Mouse (Mus musculus) T-helper 2 cell (primary cell): ENCODE data around the gene Rad9b.

Source experiments
- in situ Hi-C: fragments of 300-600 bp; cut with MboI, MseI; formaldehyde crosslinking; loops from one replicate; pipeline ENCODE4 v1.15.1; 2025; ENCODE audit warnings: high pct_unique_total_duplicates

Gene Rad9b

DNA sequence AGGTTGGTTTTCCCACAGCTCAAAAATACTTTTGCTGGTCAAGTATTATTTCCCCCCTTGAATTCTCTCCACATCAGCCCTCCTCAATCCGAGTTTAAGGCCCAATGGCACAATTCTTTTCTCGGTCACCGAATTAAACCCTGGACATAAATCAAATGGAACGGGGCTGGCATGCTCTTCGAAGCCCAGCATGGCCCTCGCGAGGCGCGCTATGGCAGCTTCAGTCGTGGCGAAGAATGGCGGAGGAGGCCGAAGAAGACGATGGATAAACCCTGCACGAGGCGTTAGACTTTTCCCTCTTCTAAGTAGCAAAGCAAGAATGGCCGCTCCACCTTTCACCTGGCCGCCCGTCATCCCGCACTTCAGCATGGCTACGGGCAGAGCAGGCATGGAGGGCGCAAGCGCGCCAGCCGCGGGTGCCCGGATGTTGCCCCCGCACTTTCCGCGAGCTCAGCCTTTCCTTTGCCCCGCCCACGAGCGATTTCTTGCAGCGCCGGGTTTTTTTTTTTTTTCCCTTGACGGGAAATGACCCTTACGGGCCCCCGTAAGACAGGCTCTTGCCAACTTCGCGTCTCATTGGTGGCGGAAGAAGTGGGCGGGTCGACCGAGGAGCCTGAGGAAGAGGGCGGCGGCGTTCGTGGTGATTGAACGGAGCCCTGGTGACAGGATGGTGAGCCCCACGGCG is at the start of gene Rad9b, which contains the start of gene Vps29:
Rad9b (minus strand) TSS at position 427 of the 685 bp plus-strand sequence.
Vps29 (plus strand) TSS at position 563 of the 685 bp plus-strand sequence.
- in situ Hi-C loops, result loop anchor here (5.0 kb wide), 1 partner anchor 87 kb away; no protein-coding TSS in a partner anchor

DNA sequence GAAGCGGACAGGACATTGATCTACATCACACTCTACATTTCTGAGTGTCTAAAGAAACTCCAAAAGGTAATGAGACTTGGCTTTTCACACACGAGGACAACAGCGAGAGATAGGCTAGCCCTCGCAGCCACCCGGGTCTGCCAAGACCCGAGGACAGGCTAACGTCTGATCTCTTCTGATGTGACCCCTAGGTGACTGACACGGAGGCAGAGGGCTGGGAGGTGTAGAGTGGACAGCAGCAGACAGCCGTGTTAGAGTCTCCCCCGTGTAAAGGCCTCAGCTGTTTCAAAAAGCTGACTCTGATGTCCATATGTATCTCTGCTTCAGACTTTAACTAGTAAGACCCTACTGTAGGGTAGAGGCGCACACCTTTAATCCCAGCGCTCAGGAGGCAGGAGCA is 49.3 kb upstream of the Rad9b start:
- in situ Hi-C loops, result no loop called here

DNA sequence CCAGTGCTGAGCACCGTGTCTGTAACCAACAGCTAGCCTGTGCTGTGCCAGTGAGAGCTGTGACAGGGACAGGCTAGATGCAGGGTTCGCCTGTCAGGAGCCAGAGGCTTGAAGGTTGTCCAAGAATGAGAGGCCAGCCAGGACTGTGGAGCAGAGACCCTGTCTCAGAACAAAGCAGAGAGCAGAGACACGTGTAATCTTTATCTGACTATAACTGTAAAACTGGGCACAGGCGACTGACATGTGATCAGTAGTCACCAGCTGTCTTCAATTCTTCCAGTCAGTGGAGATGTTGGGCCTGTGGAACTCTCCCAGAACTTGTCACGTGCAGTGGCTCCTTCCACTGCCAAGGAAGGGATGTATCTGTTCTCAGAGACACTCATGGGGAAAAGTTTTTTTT is 48.7 kb upstream of the Rad9b start:
- in situ Hi-C loops, result no loop called here

DNA sequence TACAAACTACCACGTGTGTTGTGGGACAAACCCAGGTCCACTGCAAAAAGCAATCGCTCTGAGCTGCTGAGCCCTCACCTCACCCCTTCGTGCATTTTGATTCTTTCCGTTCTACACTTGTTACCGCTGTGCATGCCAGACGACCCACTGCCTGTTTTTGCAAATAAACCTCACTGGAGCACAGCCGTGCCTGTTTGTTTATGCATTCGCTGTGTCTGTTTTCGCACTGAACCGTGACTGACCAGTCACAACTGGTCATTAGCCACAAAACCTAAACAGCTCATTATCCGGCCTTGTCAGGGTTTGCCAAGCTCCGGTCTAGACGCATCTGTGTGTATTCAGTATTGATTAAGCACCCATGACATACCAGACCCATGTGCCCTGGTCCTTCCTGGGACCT is 48.1 kb upstream of the Rad9b start:
- in situ Hi-C loops, result no loop called here

DNA sequence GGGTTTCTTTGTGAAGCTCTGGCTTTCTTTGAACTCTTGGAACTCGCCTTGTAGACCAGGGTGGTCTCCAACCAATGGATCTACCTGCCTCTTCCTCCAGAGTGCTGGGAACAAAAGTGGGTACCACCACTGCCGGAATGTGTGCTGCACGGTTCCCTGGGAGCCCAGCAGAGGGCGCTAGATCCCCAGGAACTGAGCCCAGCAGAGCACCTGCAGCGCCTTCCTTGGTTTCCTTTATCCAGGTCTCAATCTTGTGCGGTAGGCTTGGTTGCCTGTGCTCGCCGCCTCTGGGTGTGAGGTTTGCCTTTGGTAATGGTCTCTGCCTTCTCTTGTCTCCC is 47.2 kb upstream of the Rad9b start:
- in situ Hi-C loops, result no loop called here

DNA sequence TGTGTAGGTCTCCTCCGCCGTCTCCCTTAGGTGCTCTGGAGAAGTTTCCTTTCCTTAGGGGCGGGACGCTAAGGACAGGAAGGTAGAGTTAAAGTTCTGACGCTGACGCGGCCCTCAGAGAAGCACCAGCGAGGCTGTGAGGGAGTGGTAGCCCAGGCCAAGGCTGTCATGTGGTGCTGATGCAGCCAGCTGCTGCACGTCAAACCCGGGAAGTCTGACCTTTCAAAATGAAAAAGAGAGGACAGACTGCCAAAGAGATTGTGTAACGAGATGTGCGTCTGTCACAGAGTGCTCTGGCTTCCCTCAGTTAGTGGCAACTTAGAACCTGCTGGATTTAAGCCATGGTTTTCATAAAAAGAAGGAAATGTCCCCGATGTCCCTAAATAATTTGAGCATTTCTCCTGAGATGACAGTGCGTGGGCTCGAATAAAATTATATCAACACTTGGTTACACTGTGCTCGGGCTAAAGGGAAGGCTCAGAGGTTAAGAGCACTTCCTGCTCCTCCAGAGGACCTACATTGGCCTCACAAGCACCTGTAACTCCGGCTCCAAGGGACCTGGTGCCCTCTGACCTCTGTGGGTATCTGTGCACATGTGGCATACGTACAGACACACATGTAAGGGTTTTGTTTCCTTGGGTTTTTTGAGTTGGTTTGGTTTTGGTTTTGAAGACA is 46.7 kb upstream of the Rad9b start:
- in situ Hi-C loops, result no loop called here

DNA sequence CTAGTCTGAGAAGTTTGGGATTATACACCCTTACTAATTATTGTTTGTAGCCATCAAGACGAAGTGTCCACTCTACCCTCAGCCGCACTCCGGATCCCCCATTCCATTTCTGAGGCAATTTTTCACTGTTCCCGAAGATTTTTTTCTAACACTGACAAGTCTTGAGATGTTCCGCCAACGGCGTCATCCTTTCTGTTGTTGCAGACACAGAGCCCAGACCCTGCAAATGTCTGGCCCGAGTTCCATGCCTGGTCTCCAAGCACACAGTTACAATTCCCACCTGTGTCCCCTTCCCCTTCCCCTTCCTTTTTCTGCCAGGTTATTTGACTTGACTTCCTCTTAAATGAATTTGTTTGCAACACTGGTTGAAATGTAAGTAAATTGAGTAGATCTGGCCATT is 45.8 kb upstream of the Rad9b start:
- in situ Hi-C loops, result no loop called here

DNA sequence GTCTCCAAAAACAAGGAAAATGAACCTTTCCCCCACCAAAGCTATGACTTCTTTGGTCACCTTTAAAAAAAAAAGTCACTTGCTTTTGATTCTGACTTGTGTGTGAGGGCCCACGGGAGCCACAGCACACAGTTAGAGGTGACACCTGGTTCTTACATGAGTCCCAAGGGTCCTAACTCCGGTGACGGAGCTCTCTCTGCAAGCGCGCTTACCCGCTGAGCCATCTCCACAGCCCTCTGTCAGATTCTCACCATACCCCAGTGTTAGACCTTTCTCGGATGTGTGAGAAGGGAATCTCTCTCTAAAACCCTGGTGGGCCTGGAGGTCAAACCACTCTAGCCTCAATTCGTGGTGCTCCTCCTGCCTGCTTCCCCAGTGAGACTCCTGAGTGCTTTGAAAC is 43.5 kb upstream of the Rad9b start:
- in situ Hi-C loops, result no loop called here

DNA sequence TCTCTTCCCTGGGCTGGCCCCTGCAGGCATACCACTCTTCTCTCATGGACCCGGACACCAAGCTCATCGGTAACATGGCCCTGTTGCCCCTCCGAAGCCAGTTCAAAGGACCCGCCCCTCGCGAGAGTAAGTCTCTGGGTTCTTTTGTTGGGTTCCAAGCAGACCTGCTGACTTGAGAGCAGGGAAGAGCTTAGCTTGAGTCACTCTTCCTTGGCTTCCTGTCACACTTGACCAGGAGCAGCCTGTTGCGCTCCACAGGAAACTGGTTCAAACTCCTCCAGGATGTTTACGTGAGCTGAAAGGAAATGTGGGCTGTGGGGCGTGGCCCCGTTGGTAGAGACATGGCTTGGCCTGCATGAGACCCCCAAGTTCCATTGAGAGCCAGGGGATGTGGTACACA is 42.8 kb upstream of the Rad9b start:
- in situ Hi-C loops, result no loop called here

DNA sequence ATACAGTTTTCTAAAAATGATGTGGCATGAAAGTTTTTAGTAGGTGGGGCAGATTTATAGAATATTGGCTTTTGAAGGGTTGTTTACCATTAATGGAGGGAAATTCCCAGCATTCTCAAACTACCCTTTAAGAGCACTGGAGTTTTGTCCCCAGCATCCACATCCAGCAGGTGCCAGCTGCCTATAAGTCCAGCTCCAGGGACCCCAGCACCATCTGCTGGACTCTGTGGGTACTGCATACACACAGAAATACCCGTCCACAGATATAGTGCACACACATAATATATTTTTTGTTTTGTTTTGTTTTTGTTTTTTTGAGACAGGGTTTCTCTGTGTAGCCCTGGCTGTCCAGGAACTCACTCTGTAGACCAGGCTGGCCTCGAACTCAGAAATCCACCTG is 39.9 kb upstream of the Rad9b start:
- in situ Hi-C loops, result no loop called here

DNA sequence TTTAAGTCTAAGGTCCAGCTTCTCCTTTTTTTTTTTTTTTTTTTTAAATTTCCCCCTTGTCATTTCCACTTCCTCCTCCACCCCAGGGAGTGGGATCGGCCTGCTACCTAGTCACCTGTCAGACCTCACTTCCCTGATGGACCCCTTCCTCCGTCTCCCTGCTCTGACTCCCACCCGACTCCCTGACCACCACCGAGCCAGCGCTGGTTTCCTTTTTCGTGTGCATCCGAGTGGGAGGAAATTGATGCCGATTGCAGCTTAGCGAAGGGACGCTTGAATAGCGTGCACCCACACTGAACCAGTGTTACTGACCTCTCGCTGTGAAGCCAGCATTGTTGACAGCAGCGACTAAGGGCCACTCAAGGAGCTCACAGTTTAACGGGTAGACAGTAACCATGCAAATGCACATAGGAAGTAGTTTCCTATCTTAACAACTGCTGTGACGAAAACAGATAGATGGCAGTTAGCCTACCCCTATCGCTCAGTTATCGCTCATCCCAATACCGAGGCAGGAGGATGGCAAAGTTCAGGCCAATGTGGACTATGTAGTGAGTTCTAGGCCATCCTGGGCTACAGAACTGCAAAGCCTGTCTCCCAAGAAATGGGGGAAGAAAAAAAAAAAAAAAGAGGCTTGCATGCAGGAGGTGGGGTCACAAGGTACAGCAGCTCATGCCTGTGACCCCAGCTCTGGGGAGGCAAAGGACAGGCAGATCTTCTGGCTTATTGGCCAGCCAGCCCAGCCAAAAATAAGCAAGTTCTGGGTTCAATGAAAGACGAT is 38.4 kb upstream of the Rad9b start:
- in situ Hi-C loops, result no loop called here

DNA sequence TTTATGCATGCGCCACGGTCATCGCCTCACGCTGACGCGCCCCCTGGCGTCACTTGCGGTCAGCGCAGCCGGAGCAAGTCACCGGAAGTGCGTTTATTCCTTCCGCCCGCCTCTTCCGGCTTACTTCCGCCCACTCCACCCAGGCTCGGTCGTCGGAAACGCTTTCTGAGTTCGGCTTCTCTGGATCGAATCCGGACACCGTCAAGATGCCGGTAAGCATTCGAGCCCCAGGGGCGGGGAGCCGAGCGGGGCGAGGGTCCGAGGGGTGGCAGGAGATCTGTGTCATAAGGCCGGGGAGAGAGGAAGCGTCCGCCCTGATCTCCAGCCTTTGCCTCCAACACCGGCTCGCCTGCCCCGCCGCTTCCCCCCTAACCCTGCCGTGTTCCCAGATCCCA is 37.8 kb upstream of the Rad9b start, which contains the start of gene Arpc3:
Arpc3 (plus strand) TSS at position 93 of the 395 bp plus-strand sequence.
- in situ Hi-C loops, result no loop called here

DNA sequence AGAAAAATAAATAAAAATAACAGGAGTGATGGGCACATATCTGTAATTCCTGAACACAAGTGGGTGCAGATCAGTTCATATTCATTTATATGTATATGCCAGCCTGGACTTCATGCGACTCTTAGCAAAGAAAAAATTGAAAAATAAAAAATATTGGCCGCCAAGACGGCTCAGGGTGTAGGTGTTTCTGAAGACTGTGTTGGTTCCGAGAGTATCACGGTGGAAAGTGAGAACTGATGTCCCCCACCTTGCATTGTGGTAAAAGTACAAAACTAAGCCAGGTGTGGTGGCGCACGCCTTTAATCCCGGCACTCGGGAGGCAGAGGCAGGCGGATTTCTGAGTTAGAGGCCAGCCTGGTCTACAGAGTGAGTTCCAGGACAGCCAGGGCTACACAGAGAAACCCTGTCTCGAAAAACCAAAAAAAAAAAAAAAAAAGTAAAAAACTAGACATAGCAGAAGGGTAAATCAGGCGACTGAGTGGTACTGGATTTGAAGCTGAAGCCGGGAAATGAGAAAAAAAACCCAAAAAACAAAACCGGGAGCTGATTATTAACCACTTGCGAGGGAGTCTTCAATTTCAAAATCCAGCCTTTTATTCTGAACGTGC is 37.2 kb upstream of the Rad9b start:
- in situ Hi-C loops, result no loop called here

DNA sequence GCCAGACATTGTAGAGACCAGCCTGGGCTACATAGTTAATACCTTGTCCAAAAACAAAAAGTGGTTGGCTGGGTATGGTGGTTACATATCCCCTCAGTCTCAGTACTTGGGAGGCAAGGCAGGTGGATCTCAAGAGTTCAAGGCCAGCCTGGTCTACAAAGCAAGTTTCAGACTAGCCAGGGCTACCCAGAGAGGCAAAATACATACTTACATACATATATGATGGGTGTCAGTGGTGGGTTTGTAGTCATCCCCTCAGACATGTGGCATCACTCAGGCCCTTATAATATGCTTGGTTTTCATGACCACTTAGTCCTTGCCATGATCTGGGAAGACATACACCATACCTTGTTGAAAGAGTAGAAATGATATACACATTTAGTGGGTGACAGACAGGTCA is 36.6 kb upstream of the Rad9b start:
- in situ Hi-C loops, result no loop called here

DNA sequence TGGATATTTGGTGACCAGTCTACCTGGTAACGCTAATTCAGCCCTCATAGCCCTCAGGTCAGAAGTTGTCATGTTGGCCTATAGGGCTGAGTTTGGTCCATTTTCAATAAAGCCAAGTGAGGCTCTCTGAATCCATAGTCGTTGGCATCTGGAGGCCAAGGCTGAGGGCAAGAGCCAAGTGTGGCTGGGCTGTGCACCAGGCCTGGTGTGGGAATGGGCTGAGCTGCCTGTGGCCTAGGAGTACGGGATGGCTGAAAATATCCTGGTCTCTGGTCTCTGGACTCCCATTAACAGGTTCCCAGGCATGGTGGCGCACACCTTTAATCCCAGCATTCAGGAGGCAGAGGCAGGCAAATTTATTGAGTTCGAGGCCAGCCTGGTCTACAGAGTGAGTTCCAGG is 36.0 kb upstream of the Rad9b start:
- in situ Hi-C loops, result no loop called here

DNA sequence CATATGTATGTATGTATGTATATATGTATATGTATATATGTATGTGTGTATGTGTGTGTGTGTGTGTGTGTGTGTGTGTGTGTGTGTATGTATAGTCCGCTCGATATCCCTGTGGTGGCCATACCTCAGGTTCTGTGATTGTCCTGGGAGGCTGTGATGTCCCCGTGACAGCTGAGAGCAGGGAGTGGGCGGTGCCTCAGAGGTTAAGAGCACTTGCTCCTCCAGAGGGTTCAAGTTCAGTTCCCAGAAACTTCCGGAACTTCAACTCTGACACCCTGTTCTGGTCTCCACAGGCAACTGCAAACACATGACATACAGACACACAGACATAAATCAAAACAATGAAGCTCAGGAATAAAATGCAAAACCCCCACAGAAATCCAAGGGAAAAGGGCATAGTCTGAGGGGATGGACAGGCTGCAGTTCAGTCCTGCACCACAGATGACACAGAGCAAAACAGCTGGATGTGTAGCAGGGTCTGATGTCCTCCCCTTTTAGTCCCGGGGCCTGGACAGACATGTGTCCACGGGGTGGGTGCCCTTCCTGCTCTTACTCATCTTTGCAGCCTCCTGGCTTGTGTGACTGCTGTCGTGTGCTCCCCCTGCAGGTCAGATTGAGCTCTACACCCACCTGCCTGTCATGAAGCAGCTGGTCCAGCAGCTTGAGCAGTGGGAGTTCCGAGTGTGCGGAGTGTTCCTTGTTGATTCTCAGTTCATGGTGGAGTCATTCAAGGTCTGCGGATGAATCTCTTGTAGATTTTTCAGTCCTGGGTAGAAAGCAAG is 25.5 kb upstream of the Rad9b start:
- in situ Hi-C loops, result no loop called here

DNA sequence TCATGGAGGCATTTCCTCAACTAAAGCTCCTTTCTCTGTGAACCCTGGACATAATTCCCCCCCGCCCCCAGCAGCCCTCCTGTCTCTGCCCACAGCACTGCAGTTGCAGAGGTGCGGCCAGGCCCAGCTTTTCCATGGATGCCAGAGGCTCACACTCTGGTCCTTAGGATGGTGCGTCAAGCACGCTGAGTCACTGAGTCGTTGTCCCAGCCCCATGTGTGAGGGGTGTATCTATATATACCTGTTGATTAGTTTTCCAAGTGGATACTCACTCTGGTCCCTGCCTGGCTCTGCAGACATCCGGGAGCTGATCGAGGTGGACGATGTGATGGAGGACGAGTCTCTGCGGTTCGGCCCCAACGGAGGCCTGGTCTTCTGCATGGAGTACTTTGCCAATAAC is 24.1 kb upstream of the Rad9b start:
- in situ Hi-C loops, result no loop called here

DNA sequence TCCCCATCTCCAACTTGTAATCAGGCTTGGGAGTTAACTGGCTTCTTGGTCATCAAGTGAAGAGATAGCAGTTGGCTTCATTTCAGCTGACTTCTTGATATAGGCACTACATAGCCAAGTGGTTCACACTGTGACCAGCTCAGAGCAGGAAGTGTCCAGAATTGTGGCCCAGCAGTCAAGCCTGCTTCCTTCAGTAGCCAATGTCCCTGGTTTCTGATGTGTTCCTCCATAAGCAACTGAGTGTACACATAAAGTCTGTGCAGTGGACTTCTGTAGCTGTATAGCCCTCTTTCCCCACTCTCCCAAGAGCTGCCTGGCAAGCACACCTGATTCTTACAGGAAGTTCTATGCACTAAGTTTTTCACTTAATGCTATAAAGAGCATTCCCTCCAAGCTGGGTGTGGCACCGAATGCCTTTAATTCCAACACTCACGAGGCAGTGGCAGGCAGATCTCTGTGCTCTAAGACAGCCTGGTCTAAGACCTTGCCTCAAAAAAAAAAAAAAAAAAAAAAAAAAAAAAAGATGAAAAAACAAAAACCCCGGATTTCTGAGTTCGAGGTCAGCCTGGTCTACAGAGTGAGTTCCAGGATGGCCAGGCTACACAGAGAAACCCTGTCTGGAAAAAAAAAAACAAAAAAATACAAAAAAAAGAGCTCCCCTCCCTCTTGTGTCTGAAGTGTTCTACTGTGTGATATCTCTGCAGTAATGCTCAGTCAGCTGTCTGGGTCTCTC is 23.2 kb upstream of the Rad9b start:
- in situ Hi-C loops, result no loop called here

DNA sequence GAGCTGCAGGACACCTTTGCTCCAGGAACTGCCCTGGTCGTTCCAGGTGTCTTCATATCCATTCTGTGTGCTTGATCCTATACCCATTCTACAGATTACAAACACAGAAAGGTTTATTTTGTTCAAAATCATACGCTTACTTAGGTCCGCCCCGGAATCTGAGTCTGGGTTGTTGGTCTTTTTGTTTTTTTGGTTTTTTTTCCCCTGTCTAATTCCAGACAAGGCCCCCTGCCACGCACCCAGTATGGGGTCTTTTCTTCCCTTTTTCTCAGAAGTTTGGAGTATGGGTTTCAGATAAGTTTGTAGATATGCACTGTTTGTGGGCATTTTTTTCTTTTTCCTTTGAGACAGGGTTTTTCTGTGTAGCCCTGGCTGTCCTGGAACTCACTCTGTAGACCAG is 18.8 kb upstream of the Rad9b start:
- in situ Hi-C loops, result no loop called here

DNA sequence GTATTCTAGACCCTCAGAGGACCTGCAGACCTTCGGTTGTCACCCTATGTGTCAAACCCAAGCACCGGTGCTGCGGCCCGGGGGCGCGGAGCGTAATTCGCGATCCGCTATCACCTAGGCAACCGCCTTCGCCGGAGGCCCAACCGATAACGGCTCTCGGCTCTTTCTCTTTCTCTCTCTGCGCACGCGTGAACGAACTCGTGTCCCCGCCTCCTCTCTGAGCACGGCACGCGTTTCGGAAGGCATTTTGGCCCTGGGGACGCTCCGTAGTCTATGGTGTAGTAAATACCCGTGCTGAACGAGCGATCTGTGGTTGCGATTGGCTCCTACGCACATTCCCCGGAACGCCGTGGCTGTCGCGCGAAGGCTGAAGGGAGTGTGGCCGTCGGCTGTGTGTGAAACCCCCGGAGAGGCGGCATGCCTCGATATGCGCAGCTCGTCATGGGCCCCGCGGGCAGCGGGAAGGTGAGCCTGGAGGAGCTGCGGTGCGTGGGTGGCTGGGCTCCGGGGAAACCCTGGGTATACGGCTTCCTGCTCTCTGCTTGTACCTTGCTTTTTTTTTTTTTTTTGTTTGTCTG is 18.2 kb upstream of the Rad9b start, which contains the start of gene Fam216a:
Fam216a (minus strand) TSS at position 173 of the 578 bp plus-strand sequence.
- in situ Hi-C loops, result no loop called here
